Mouse (Mus musculus): Measurements from ENCODE around the gene Foxo6. TPM values are rescaled to one million over a fixed set of nuclear protein-coding genes. Genes with fewer than 3 reads are reported as not detected.
A peak's percentile ranks its signal among the peaks of the same experiment; 100 is the strongest.

The Foxo6 gene
- total and polyA plus RNA-seq, 2 experiments from 2014 or later: 1.2 to 23.8 TPM

DNA sequence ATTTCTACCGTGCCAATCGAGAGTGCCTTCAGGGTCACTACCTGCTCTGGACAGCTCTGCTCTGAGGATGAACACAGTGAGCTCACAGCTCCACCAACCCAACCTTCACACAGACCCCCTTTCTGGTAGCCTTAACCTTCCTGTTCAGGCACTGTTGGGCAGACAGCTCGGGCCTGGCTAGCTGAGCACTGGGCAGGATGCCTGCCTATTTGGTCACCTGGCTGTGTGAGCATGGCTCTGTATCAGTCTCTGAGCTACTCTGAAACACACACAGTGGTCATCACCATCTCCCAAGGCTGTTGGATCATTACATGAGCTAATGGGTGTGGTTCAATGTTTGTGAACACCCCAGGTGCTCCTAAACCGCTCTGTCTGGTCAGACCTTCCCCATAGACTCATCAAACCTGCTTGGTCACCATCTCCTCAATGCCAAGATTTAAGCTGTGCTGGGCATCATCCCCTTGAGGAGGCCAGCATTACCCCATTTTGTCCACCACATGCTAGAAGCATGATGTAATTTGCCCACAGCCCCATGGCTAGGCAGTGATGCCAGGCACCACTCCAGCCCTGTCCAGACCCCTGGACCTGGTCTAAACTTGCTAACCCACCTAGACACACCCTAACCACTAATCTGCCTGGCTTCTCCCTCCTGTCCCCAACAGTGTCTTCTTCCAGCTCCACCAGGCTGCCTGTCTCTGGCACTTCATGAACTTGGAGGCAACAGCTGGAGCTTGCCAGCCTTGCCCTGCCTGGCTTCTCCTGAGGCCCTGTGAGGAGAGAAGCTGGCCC is 16.8 kb downstream of the Foxo6 start:
- peaks cover 12% of the 10 kb centered on the region; the same call in 1 of the 2 replicates for H3K27me3 ChIP-seq (ENCODE audit: insufficient read depth, low read length)
- no peaks in the 10 kb centered on the region for H3K36me3 ChIP-seq (ENCODE audit: insufficient read depth, low read length)
- no peak overlapping the region for H3K4me2 ChIP-seq (ENCODE audit: low read depth, low read length)
- H3K9ac ChIP-seq (replicated peaks; ENCODE audit: low read length): no peak overlapping the region
- no peak for ATAC-seq
- WGBS: 70% methylated on average over 4 of the region's 4 CpGs
- H3K9me3 ChIP-seq (ENCODE audit: low read length): no peaks in the 10 kb centered on the region
- TF ChIP-seq CTCF (IDR thresholded peaks at IDR 0.05; ENCODE audit: low read depth): no peak
- H3K4me1 ChIP-seq (ENCODE audit: insufficient read depth, low read length): no peaks in the 10 kb centered on the region
- no peak overlapping the region for H3K4me3 ChIP-seq (ENCODE audit: low read length)
- no peak overlapping the region for H3K27ac ChIP-seq
- no peak for DNase-seq (ENCODE audit: low spot score)

DNA sequence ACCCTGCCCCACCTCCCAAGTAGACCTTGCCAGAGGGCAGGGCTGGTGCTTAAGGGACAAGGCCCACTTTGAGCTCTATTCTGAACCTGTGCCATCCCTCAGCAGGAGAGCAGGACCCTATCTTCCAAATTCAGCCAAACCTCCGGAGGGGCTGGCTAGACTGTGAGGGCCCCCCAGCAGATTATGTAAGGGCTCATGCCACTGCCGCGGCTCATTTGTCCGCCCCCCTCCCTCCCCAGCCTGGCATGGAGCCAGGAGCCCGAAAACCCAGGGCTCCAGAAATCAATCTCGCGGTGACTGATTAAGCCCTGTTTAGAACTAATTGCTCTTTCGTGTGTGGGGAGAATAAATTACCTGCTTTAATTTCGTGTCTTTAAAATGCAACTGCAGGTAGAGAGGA is 17.7 kb downstream of the Foxo6 start:
- Histone ChIP-seq H3K4me1 (ENCODE audit: insufficient read depth, low read length) (no peaks in the 10 kb centered on the region), H3K9ac (replicated peaks; ENCODE audit: low read length) (no peak overlapping the region), H3K4me3 (ENCODE audit: low read length) (no peak overlapping the region), H3K9me3 (ENCODE audit: low read length) (no peaks in the 10 kb centered on the region), H3K27ac (no peak overlapping the region), H3K27me3 (ENCODE audit: insufficient read depth, low read length) (peaks cover 12% of the 10 kb centered on the region; the same call in 1 of the 2 replicates), H3K4me2 (ENCODE audit: low read depth, low read length) (no peak overlapping the region), H3K36me3 (ENCODE audit: insufficient read depth, low read length) (no peaks in the 10 kb centered on the region)
- ATAC-seq (no peak; the same call in 1 of the 2 replicates), DNase-seq (ENCODE audit: low spot score) (peak; percentile 66)
- no peak for TF ChIP-seq CTCF (IDR thresholded peaks at IDR 0.05; ENCODE audit: low read depth)
- WGBS: 20% methylated on average over 9 of the region's 9 CpGs

DNA sequence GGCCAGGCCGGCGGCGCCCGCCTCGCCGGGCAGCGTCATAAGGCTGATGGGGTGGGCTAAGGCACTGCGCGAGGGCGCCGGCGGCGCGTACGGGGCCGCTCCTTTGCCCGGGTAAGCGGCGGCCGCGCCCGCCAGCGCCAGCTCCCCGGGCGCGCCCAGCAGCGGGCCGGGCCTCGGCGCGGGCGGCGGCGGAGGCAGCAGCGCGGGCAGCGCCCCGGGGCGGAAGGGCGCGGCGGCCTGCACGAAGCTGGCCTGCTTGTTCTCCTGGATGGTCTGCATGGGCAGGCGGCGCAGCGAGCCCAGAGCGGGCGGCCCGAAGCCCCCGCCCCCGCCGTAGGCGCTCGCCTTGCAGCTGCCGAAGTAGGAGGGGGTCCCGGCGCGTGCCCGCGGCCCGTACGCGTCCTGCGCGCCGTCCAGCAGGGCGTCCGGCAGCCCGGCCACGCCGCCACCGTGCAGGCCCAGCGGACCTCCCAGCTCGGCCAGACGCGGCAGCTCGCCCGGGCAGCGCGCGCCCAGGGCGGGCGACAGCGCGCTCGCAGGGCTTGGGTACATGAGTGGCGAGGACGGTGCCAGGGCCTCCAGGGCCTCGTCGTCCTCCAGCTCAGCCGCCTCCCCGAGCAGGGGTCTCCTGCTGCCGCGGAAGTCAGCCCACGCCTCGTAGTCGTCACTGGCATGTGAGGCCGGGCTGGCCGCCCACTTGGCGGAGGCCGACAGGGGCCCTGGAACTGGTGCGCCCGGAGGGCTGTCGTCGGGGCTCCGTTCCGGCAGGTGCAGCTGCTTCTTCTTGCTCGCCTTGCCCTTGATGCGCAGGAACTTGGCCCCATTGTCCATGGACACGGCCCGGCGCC is 18.7 kb downstream of the Foxo6 start:
- H3K4me2 ChIP-seq (ENCODE audit: low read depth, low read length): peak overlapping the region; percentile 47
- H3K4me1 ChIP-seq (ENCODE audit: insufficient read depth, low read length): peaks cover 6% of the 10 kb centered on the region; the same call in 1 of the 2 replicates
- peak; percentile 54 for DNase-seq (ENCODE audit: low spot score)

DNA sequence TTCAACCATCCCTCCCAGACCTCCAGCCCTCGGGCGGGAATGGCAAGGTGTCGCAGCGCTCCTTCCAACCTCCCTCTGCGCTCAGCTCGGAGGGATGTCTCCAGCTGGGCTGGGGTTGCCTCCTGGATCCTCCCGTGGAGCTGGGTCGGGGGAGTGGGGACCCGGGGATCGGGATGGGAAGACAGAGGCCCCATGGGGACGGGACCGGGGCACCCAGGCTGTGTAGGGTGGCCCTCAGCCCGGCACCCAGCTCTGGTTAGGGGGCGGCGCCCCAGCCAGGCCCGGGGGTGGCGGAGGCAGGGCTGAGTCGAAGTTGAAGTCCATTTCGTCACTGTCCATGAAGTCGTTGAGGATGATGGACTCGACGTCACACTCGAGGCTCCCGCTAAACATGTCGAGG is 19.5 kb downstream of the Foxo6 start:
- no peak overlapping the region for H3K27ac ChIP-seq
- no peak for TF ChIP-seq CTCF (IDR thresholded peaks at IDR 0.05; ENCODE audit: low read depth)
- no peak for DNase-seq (ENCODE audit: low spot score)
- H3K4me3 ChIP-seq (ENCODE audit: low read length): peak overlapping the region; percentile 25; the same call in 1 of the 2 replicates
- H3K9ac ChIP-seq (replicated peaks; ENCODE audit: low read length): 0 out of 2 replicates have a peak overlapping the region, but pooled peaks have one; percentile 30
- 25% methylated on average over 25 of the region's 25 CpGs for WGBS
- peak overlapping the region; percentile 47 for H3K4me2 ChIP-seq (ENCODE audit: low read depth, low read length)
- no peaks in the 10 kb centered on the region for H3K36me3 ChIP-seq (ENCODE audit: insufficient read depth, low read length)
- ATAC-seq: no peak
- peaks cover 11% of the 10 kb centered on the region; the same call in 1 of the 2 replicates for H3K4me1 ChIP-seq (ENCODE audit: insufficient read depth, low read length)
- H3K9me3 ChIP-seq (ENCODE audit: low read length): no peaks in the 10 kb centered on the region
- H3K27me3 ChIP-seq (ENCODE audit: insufficient read depth, low read length): peaks cover 12% of the 10 kb centered on the region; the same call in 1 of the 2 replicates

More for the DNA sequence above, 18.7 kb downstream of the Foxo6 start:
- no peak for TF ChIP-seq CTCF (IDR thresholded peaks at IDR 0.05; ENCODE audit: low read depth)
- no peaks in the 10 kb centered on the region for H3K9me3 ChIP-seq (ENCODE audit: low read length)
- no peaks in the 10 kb centered on the region for H3K36me3 ChIP-seq (ENCODE audit: insufficient read depth, low read length)
- H3K27me3 ChIP-seq (ENCODE audit: insufficient read depth, low read length): peaks cover 12% of the 10 kb centered on the region; the same call in 1 of the 2 replicates
- WGBS: 15% methylated on average over 99 of the region's 112 CpGs
- H3K27ac ChIP-seq: no peak overlapping the region
- peak; percentile 41 for ATAC-seq
- peak overlapping the region; percentile 30; the same call in 1 of the 2 replicates for H3K9ac ChIP-seq (replicated peaks; ENCODE audit: low read length)
- H3K4me3 ChIP-seq (ENCODE audit: low read length): peak overlapping the region; percentile 25

DNA sequence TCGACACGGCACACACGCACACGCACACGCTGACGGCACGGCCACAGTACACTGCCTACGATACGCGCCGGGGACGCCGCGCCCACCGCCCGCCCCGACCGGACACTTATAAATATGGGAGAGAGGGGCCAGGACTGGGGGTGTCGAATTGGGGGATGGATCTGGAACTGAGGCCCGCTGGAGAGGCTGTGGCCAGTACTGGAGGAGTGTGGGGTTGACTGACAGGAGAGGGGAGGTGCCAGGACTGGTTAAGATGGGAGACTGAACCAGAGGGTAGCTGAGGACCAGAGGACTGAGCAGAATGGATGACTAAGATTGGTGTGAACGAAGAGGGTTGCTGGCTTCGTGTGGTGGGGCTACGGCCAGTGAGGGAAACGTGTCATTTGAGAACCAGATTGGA is 20.0 kb downstream of the Foxo6 start:
- TF ChIP-seq CTCF (IDR thresholded peaks at IDR 0.05; ENCODE audit: low read depth): no peak
- H3K4me1 ChIP-seq (ENCODE audit: insufficient read depth, low read length): peaks cover 15% of the 10 kb centered on the region; the same call in 1 of the 2 replicates
- ATAC-seq (no peak), DNase-seq (ENCODE audit: low spot score) (no peak)
- no peak overlapping the region for H3K4me2 ChIP-seq (ENCODE audit: low read depth, low read length)
- no peaks in the 10 kb centered on the region for H3K9me3 ChIP-seq (ENCODE audit: low read length)
- H3K9ac ChIP-seq (replicated peaks; ENCODE audit: low read length): no peak overlapping the region
- H3K36me3 ChIP-seq (ENCODE audit: insufficient read depth, low read length): no peaks in the 10 kb centered on the region
- no peak overlapping the region for H3K4me3 ChIP-seq (ENCODE audit: low read length)
- no peak overlapping the region for H3K27ac ChIP-seq
- peaks cover 12% of the 10 kb centered on the region; the same call in 1 of the 2 replicates for H3K27me3 ChIP-seq (ENCODE audit: insufficient read depth, low read length)
- 48% methylated on average over 24 of the region's 24 CpGs for WGBS

DNA sequence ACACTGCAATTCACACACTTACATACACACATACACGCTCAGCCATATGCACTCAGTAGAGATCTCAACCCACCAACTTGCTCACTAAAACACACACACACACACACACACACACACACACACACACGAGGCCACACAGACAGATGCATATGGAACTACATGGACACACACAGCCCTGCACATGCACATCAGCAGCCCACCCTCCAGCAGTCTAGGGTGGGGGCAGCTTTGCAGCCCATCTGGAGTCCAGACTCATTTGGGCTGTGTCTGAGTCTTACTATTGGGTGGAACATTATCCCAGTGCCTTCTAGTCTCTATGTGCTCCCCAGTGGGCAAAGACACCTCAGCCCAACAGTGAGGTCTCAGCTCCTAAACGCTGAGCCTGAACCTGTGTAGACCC is 23.0 kb downstream of the Foxo6 start:
- Histone ChIP-seq H3K4me3 (ENCODE audit: low read length) (no peak overlapping the region), H3K27me3 (ENCODE audit: insufficient read depth, low read length) (peaks cover 12% of the 10 kb centered on the region; the same call in 1 of the 2 replicates), H3K36me3 (ENCODE audit: insufficient read depth, low read length) (no peaks in the 10 kb centered on the region), H3K9me3 (ENCODE audit: low read length) (no peaks in the 10 kb centered on the region), H3K4me1 (ENCODE audit: insufficient read depth, low read length) (peaks cover 27% of the 10 kb centered on the region), H3K9ac (replicated peaks; ENCODE audit: low read length) (no peak overlapping the region), H3K27ac (no peak overlapping the region), H3K4me2 (ENCODE audit: low read depth, low read length) (no peak overlapping the region)
- 52% methylated on average over 3 of the region's 3 CpGs for WGBS
- no peak for DNase-seq (ENCODE audit: low spot score)
- no peak for TF ChIP-seq CTCF (IDR thresholded peaks at IDR 0.05; ENCODE audit: low read depth)
- ATAC-seq: no peak
